Mouse (Mus musculus) cortical plate, adult 2 months (tissue): ENCODE results near the gene 4930522H14Rik. TPM values are rescaled to one million over a fixed set of nuclear protein-coding genes. Genes with fewer than 3 reads are reported as not detected.

Experiments
- H3K27ac ChIP-seq: fragments of 200-500 bp; 2 replicates; pipeline ENCODE4 v1.5.1; 2012; ENCODE audit warnings: low read length, control low read depth, inconsistent platforms; ENCODE audit not compliant: insufficient read depth
- H3K4me1 ChIP-seq: fragments of 200-500 bp; 2 replicates; pipeline ENCODE4 v1.6.1; 2011; ENCODE audit warnings: low read length; ENCODE audit not compliant: control insufficient read depth, insufficient read depth
- H3K4me3 ChIP-seq: fragments of 200-500 bp; 2 replicates; pipeline ENCODE4 v1.5.1; 2011; ENCODE audit warnings: mild to moderate bottlenecking, low read length, control low read depth; ENCODE audit not compliant: insufficient read depth
- CTCF ChIP-seq: fragments of 200-500 bp; IDR thresholded peaks from 2 replicates; pipeline ENCODE4 v1.5.1; 2011; ENCODE audit warnings: mild to moderate bottlenecking, control low read depth, low read length; ENCODE audit not compliant: insufficient read depth; ENCODE audit errors: extremely low read depth
- POLR2A ChIP-seq: fragments of 200-500 bp; IDR thresholded peaks from 2 replicates; pipeline ENCODE4 v1.6.1; 2011; ENCODE audit warnings: mild to moderate bottlenecking, low read length, control low read depth; ENCODE audit not compliant: insufficient read depth; ENCODE audit errors: extremely low read depth
- polyA plus RNA-seq: library from polyadenylated mRNA; depleted of rRNA; stranded (reverse); fragments of >200 nt; gene quantifications from 2 replicates; pipeline ENCODE4 v1.2.3, GENCODE M21; 2012; rRNA removed

The 4930522H14Rik gene
- not detected in 2 replicates for polyA plus RNA-seq

DNA sequence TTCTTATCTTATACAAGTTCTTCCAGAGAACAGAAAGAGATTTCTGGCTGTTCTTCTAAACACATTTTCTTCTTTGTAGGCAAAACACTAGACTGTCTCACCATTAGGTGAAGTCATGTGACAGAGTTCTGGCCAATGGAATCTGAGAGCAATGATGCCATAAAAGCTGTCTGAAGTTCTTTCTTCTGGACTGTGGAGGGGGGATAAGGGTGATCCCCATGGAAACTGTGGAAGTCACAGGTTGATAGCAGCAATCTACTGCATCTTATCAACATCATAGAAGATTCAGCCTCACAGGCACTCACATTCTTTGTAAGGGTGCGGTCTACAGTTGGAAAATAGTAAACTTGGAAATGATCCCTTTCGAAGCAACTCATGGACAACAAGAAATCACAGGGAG is at the start of gene 4930522H14Rik:
Gene 4930522H14Rik (minus strand): TSS at position 187 of the 400 bp plus-strand sequence.
- H3K4me1 ChIP-seq = no peaks in the 10 kb centered on the region
- no peak within 1 kb of the TSS for H3K4me3 ChIP-seq
- TF ChIP-seq POLR2A (no peak), CTCF (no peak)
- H3K27ac ChIP-seq = no peak within 1 kb of the TSS

DNA sequence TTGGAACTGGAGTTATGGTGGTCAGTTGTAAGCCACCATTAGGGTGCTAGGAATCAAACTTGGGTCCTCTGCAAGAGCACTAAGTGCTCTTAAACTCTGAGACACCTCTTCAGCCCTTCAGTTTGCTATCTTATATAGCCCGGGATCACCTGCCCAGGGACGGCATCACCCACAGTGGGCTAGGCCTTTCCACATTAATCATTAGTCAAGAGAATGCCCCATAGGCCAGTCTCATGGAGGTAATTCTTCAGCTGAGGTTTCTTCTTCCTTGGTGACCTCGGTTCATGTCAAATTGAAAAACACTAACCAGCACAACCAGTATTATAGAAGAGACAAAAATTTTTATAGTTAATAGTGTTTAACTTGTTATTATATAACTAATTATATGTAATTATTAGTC is 47.3 kb upstream of the 4930522H14Rik start:
- TF ChIP-seq CTCF (no peak), POLR2A (no peak)
- Histone ChIP-seq H3K4me1 (no peaks in the 10 kb centered on the region), H3K27ac (no peak overlapping the region), H3K4me3 (no peak overlapping the region)

DNA sequence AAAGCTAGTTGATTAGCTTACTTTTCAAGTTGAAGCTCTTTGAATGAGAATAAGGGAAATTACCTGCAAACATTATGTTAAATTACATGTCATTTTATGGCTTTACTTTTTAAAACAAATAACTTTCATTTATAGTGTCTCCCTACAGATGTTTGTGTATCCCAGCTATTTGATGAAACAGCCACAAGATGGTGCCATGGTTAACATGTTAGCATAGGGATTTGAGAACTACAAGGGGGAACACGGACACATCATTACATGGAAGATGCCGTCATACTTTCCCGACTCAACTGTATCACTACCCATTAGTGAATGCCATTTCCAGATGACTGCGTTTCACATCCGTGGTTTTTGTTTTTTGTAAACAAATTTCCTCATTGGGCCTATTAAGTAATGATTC is 45.8 kb upstream of the 4930522H14Rik start:
- H3K4me1 ChIP-seq = no peaks in the 10 kb centered on the region
- H3K27ac ChIP-seq = no peak overlapping the region
- no peak for TF ChIP-seq POLR2A
- 0 out of 2 replicates have a peak, but pooled peaks have one; percentile 11 for TF ChIP-seq CTCF
- no peak overlapping the region for H3K4me3 ChIP-seq

DNA sequence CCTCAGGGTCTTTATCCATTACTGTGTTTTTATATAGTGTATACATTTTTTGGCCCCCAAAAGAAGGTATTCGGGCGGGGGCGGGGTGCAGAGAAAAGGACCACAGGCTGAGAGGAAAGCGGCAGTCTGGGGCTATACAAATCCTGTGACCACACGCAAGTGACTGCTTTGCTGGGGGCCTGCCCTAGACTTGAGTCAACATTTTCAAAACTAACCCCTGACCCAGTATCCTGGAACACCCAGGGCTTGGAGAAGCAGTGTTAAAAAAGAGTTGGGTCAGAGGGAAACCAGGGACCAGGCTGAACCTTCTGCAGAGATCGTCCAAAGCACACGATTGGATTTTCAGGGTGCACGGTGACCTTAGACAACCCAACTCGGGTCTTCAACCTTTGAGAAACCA is 43.7 kb upstream of the 4930522H14Rik start:
- Histone ChIP-seq H3K4me3 (no peak overlapping the region), H3K27ac (no peak overlapping the region), H3K4me1 (no peaks in the 10 kb centered on the region)
- TF ChIP-seq CTCF (no peak), POLR2A (no peak)

DNA sequence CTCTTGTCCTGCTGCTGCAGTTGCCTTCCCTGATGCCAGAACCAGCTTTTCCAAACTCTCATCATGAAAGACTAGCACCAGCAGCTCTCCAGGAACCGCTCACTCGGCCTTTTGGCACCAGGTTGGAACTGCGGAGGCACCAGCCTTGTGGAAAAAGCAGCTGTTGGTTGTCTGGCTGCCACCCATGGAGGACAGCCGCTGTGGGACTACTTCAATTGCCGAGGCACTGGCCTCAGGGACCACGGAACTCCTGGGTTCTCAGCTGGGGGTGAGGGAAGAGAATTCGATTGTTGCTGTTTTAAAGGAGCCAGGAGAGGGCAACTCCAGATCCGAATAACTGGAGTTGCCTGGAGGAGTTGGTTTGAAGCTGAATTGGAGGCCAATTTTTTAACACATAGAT is 43.2 kb upstream of the 4930522H14Rik start:
- no peak overlapping the region for H3K4me3 ChIP-seq
- no peak for TF ChIP-seq CTCF
- no peak overlapping the region for H3K27ac ChIP-seq
- no peaks in the 10 kb centered on the region for H3K4me1 ChIP-seq

DNA sequence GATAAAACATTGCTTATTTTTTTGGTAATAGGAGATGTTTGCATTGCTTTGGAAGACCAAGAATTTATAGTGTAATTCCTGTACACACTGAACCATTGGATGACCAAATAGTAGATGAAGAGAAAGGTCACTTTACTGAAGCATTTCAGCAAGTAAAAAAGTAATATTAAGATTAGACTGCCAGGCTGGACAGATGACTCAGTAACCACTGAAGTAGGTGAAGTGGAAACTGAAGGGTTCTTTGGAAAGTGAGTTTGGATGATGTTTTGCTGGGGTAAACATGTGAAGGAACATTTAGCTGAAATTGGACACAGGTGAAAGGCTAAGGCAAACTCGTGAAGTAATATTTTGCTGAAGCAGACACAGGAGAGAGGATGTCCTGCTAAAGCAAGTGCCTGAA is 41.5 kb upstream of the 4930522H14Rik start:
- TF ChIP-seq CTCF = no peak
- no peak for TF ChIP-seq POLR2A
- Histone ChIP-seq H3K4me1 (no peaks in the 10 kb centered on the region), H3K4me3 (no peak overlapping the region), H3K27ac (no peak overlapping the region)

DNA sequence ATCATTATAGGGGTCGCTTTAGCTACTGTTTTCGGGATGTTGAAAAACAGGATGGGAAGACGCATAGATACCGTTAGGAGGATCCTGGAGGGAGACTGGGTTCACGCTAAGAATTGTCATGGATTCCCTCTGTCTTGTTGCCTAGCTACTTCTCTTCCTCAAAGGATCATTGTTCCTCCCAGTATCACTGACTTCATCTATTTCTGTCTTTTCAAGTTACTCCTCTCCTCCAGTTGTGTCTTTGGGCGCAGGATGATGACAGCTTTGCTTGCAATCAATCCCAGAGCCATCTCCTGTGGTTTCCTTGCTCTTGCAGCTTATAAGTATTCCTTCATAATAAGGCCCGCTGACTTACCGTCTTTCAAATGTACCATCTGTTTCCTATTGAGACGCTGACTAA is 38.3 kb upstream of the 4930522H14Rik start:
- TF ChIP-seq CTCF (no peak), POLR2A (no peak)
- no peaks in the 10 kb centered on the region for H3K4me1 ChIP-seq
- no peak overlapping the region for H3K27ac ChIP-seq
- no peak overlapping the region for H3K4me3 ChIP-seq

DNA sequence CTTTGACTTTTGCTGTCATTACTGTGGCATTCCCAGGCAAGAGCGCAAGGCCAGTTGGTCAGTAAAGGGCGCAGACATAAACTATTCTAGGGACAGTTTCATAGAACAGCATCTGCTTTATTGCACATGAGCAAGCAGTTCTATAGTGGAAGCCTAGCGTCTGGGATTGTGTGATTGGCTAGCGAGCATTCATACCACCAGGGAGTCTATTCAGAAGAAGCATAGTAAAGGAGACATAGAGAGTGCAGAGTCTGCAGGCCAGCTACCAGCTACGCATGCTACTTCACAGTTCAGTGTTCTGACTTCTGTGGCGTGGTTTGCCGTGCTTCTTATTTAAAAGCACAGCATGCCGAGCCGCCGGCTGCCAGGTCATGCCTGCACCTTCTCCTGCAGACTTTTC is 37.9 kb upstream of the 4930522H14Rik start:
- H3K4me1 ChIP-seq = no peaks in the 10 kb centered on the region
- no peak overlapping the region for H3K27ac ChIP-seq
- H3K4me3 ChIP-seq = no peak overlapping the region
- TF ChIP-seq CTCF = no peak

DNA sequence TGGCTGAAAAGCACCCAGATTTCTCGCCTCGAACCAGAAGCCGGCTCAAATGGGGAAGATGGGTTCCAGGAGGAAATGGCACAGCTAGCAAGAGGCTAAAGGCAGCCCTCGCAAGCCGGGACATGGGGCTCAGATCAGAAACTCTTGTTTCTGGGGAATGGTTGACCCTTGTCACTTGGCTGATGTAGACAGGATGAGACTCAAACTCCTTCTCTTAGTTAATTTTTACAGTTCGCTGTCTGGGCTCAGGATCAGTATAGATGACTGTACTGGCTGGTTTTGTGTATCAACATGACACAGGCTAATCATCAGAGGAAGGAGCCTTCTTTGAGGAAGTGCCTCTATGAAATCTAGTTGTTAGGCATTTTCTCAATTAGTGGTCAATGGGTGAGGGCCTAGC is 33.6 kb upstream of the 4930522H14Rik start:
- Histone ChIP-seq H3K4me3 (no peak overlapping the region), H3K27ac (no peak overlapping the region), H3K4me1 (no peaks in the 10 kb centered on the region)
- TF ChIP-seq CTCF = no peak
- no peak for TF ChIP-seq POLR2A

DNA sequence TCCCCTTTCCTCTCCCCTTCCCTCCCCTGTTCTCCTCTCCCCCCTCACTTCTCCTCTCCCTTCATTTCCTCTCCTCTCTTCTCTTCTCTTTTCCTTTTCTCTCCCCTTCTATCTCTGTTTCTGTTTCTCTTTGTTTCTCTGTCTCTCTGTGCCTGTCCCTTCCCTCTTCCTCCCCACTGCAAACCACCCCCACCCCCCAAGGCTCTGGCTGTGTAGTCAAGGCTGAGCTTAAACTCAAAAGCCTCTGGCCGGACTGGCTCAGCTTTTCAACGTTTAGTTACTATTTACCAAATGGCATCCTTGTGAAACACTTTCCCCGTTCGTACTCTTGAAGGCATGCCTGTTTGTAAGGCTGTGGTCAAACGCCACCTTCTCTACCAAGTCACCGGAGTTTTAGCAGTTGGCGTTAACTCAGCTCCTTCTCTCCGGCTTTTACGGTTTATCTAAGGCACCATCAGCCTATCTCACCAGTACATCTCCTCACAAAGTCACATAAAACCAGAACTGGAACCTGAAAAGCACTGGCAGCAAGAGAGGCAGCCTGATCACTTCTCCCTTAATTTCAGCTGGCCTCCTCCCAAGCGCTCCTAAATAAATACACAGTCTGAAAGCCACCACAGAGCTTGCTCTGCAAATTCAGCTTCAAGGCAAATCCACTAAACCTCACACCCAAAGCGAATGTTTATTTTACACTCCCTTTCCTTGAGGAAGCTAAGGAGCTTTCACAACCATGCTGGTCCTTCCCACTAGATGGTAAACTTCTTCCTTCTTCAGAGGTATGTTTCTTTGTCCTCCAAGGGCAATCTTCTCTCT is 19.4 kb upstream of the 4930522H14Rik start:
- TF ChIP-seq CTCF (no peak), POLR2A (no peak)
- Histone ChIP-seq H3K27ac (no peak overlapping the region), H3K4me1 (no peaks in the 10 kb centered on the region), H3K4me3 (no peak overlapping the region)

DNA sequence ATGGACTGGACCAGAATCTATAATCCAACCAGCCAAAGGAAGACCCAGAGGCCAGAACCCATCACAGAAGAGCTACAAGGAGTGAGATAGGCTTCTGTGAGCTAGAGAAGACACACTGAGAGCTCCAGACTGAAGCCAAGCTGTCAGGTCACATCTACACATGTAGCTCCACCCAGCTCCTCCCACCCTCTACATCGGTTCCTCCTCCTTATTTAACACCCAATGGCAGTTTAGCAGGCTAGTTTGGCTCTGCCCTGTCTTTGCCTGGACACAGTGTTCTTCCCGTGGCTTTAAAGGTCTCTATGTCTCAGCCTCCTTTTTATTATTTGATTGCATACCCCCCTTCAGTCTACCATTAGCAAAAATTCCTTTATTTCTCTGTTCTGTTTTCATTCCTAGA is 16.2 kb upstream of the 4930522H14Rik start:
- TF ChIP-seq POLR2A = no peak
- TF ChIP-seq CTCF = no peak
- Histone ChIP-seq H3K4me1 (no peaks in the 10 kb centered on the region), H3K4me3 (no peak overlapping the region), H3K27ac (no peak overlapping the region)
